Mouse (Mus musculus): ENCODE measurements at regions not wholly inside any gene's neighbourhood (a gene's known extent, or its start where the extent isn't known, plus 50 kb on each side); places are given as distances from the start of the nearest gene placed in this dataset.

- Histone ChIP-seq H3K27ac (ENCODE audit: low read length) (no peak overlapping the region), H3K9me3 (replicated peaks; ENCODE audit: control insufficient read depth, low read length, poor library complexity, severe bottlenecking) (no peaks in the 10 kb centered on the region), H3K4me3 (ENCODE audit: low read depth, low read length) (no peak overlapping the region), H3K9ac (ENCODE audit: low read depth, low read length) (no peak overlapping the region), H3K4me2 (ENCODE audit: low read length) (no peak overlapping the region), H3K27me3 (ENCODE audit: control insufficient read depth, insufficient read depth, low read depth, low read length) (no peaks in the 10 kb centered on the region), H3K4me1 (ENCODE audit: control insufficient read depth, insufficient read depth, low read length) (no peaks in the 10 kb centered on the region), H3K36me3 (ENCODE audit: control insufficient read depth, insufficient read depth, low read length) (no peaks in the 10 kb centered on the region)
- ATAC-seq: no peak
- 85% methylated on average over 6 of the region's 6 CpGs for WGBS
These were observed 218.5 kb upstream of the Zfp637 start for GRCm38 (mm10) chr6:117622446-117622845.

- Histone ChIP-seq H3K27ac (ENCODE audit: low read length) (no peak overlapping the region), H3K4me1 (ENCODE audit: control insufficient read depth, insufficient read depth, low read length) (no peaks in the 10 kb centered on the region), H3K36me3 (ENCODE audit: control insufficient read depth, insufficient read depth, low read length) (no peaks in the 10 kb centered on the region), H3K4me2 (ENCODE audit: low read length) (no peak overlapping the region), H3K4me3 (ENCODE audit: low read depth, low read length) (no peak overlapping the region), H3K27me3 (ENCODE audit: control insufficient read depth, insufficient read depth, low read depth, low read length) (no peaks in the 10 kb centered on the region), H3K9ac (ENCODE audit: low read depth, low read length) (no peak overlapping the region), H3K9me3 (replicated peaks; ENCODE audit: control insufficient read depth, low read length, poor library complexity, severe bottlenecking) (no peaks in the 10 kb centered on the region)
- no peak for ATAC-seq
These were observed 218.0 kb upstream of the Zfp637 start for GRCm38 (mm10) chr6:117622946-117623345.

- H3K4me3 ChIP-seq (ENCODE audit: low read depth, low read length): no peak overlapping the region
- no peaks in the 10 kb centered on the region for H3K9me3 ChIP-seq (replicated peaks; ENCODE audit: control insufficient read depth, low read length, poor library complexity, severe bottlenecking)
- H3K4me2 ChIP-seq (ENCODE audit: low read length): no peak overlapping the region
- H3K27ac ChIP-seq (ENCODE audit: low read length): no peak overlapping the region
- WGBS: 10% methylated on average over 5 of the region's 5 CpGs
- no peaks in the 10 kb centered on the region for H3K4me1 ChIP-seq (ENCODE audit: control insufficient read depth, insufficient read depth, low read length)
- no peak for ATAC-seq
- H3K36me3 ChIP-seq (ENCODE audit: control insufficient read depth, insufficient read depth, low read length): no peaks in the 10 kb centered on the region
- H3K27me3 ChIP-seq (ENCODE audit: control insufficient read depth, insufficient read depth, low read depth, low read length): no peaks in the 10 kb centered on the region
- H3K9ac ChIP-seq (ENCODE audit: low read depth, low read length): no peak overlapping the region
These were observed 215.3 kb upstream of the Zfp637 start for GRCm38 (mm10) chr6:117625716-117626115.

GRCm38 (mm10) chr6:117627461-117627860, 213.5 kb upstream of the Zfp637 start:
- Histone ChIP-seq H3K4me1 (ENCODE audit: control insufficient read depth, insufficient read depth, low read length) (no peaks in the 10 kb centered on the region), H3K4me2 (ENCODE audit: low read length) (no peak overlapping the region), H3K9ac (ENCODE audit: low read depth, low read length) (no peak overlapping the region), H3K27me3 (ENCODE audit: control insufficient read depth, insufficient read depth, low read depth, low read length) (no peaks in the 10 kb centered on the region), H3K27ac (ENCODE audit: low read length) (no peak overlapping the region), H3K9me3 (replicated peaks; ENCODE audit: control insufficient read depth, low read length, poor library complexity, severe bottlenecking) (no peaks in the 10 kb centered on the region), H3K36me3 (ENCODE audit: control insufficient read depth, insufficient read depth, low read length) (no peaks in the 10 kb centered on the region), H3K4me3 (ENCODE audit: low read depth, low read length) (no peak overlapping the region)
- ATAC-seq: no peak
- 86% methylated on average over 3 of the region's 3 CpGs for WGBS

GRCm38 (mm10) chr6:117646628-117647027, 194.4 kb upstream of the Zfp637 start:
- Histone ChIP-seq H3K27ac (ENCODE audit: low read length) (no peak overlapping the region), H3K9ac (ENCODE audit: low read depth, low read length) (no peak overlapping the region), H3K36me3 (ENCODE audit: control insufficient read depth, insufficient read depth, low read length) (no peaks in the 10 kb centered on the region), H3K4me2 (ENCODE audit: low read length) (no peak overlapping the region), H3K4me3 (ENCODE audit: low read depth, low read length) (no peak overlapping the region), H3K27me3 (ENCODE audit: control insufficient read depth, insufficient read depth, low read depth, low read length) (no peaks in the 10 kb centered on the region), H3K9me3 (replicated peaks; ENCODE audit: control insufficient read depth, low read length, poor library complexity, severe bottlenecking) (no peaks in the 10 kb centered on the region), H3K4me1 (ENCODE audit: control insufficient read depth, insufficient read depth, low read length) (no peaks in the 10 kb centered on the region)
- ATAC-seq: no peak
- 87% methylated on average over 8 of the region's 8 CpGs for WGBS

GRCm38 (mm10) chr6:117650541-117650940, 190.4 kb upstream of the Zfp637 start:
- Histone ChIP-seq H3K27me3 (ENCODE audit: control insufficient read depth, insufficient read depth, low read depth, low read length) (no peaks in the 10 kb centered on the region), H3K9ac (ENCODE audit: low read depth, low read length) (no peak overlapping the region), H3K27ac (ENCODE audit: low read length) (no peak overlapping the region), H3K4me3 (ENCODE audit: low read depth, low read length) (no peak overlapping the region), H3K4me1 (ENCODE audit: control insufficient read depth, insufficient read depth, low read length) (no peaks in the 10 kb centered on the region), H3K9me3 (replicated peaks; ENCODE audit: control insufficient read depth, low read length, poor library complexity, severe bottlenecking) (no peaks in the 10 kb centered on the region), H3K4me2 (ENCODE audit: low read length) (no peak overlapping the region), H3K36me3 (ENCODE audit: control insufficient read depth, insufficient read depth, low read length) (no peaks in the 10 kb centered on the region)
- ATAC-seq: no peak
- WGBS: 85% methylated on average over 5 of the region's 5 CpGs

- Histone ChIP-seq H3K27me3 (ENCODE audit: control insufficient read depth, insufficient read depth, low read depth, low read length) (no peaks in the 10 kb centered on the region), H3K4me3 (ENCODE audit: low read depth, low read length) (no peak overlapping the region), H3K4me1 (ENCODE audit: control insufficient read depth, insufficient read depth, low read length) (no peaks in the 10 kb centered on the region), H3K4me2 (ENCODE audit: low read length) (no peak overlapping the region), H3K9me3 (replicated peaks; ENCODE audit: control insufficient read depth, low read length, poor library complexity, severe bottlenecking) (no peaks in the 10 kb centered on the region), H3K9ac (ENCODE audit: low read depth, low read length) (no peak overlapping the region), H3K27ac (ENCODE audit: low read length) (no peak overlapping the region), H3K36me3 (ENCODE audit: control insufficient read depth, insufficient read depth, low read length) (no peaks in the 10 kb centered on the region)
- WGBS: 89% methylated on average over 4 of the region's 4 CpGs
- ATAC-seq: no peak
These were observed 189.4 kb upstream of the Zfp637 start for GRCm38 (mm10) chr6:117651551-117651950.

- ATAC-seq: no peak
- H3K36me3 ChIP-seq (ENCODE audit: control insufficient read depth, insufficient read depth, low read length): no peaks in the 10 kb centered on the region
- no peaks in the 10 kb centered on the region for H3K27me3 ChIP-seq (ENCODE audit: control insufficient read depth, insufficient read depth, low read depth, low read length)
- H3K9me3 ChIP-seq (replicated peaks; ENCODE audit: control insufficient read depth, low read length, poor library complexity, severe bottlenecking): no peaks in the 10 kb centered on the region
- H3K9ac ChIP-seq (ENCODE audit: low read depth, low read length): no peak overlapping the region
- H3K4me1 ChIP-seq (ENCODE audit: control insufficient read depth, insufficient read depth, low read length): no peaks in the 10 kb centered on the region
- no peak overlapping the region for H3K4me2 ChIP-seq (ENCODE audit: low read length)
- no peak overlapping the region for H3K4me3 ChIP-seq (ENCODE audit: low read depth, low read length)
- H3K27ac ChIP-seq (ENCODE audit: low read length): no peak overlapping the region
- 62% methylated on average over 3 of the region's 3 CpGs for WGBS
These were observed 189.0 kb upstream of the Zfp637 start for GRCm38 (mm10) chr6:117652012-117652411.

GRCm38 (mm10) chr6:117652917-117653316, 188.1 kb upstream of the Zfp637 start:
- no peaks in the 10 kb centered on the region for H3K27me3 ChIP-seq (ENCODE audit: control insufficient read depth, insufficient read depth, low read depth, low read length)
- no peaks in the 10 kb centered on the region for H3K4me1 ChIP-seq (ENCODE audit: control insufficient read depth, insufficient read depth, low read length)
- H3K36me3 ChIP-seq (ENCODE audit: control insufficient read depth, insufficient read depth, low read length): no peaks in the 10 kb centered on the region
- no peak for ATAC-seq
- H3K9ac ChIP-seq (ENCODE audit: low read depth, low read length): no peak overlapping the region
- no peaks in the 10 kb centered on the region for H3K9me3 ChIP-seq (replicated peaks; ENCODE audit: control insufficient read depth, low read length, poor library complexity, severe bottlenecking)
- 79% methylated on average over 9 of the region's 9 CpGs for WGBS
- H3K4me2 ChIP-seq (ENCODE audit: low read length): no peak overlapping the region
- no peak overlapping the region for H3K4me3 ChIP-seq (ENCODE audit: low read depth, low read length)
- H3K27ac ChIP-seq (ENCODE audit: low read length): no peak overlapping the region
